ENCODE assay signal across 16 mouse cellular contexts in genomic region chr2:77903979-77904378, GRCm38 (mm10).
"Had no signal": no experiment of that assay in that cellular context is flagged by ENCODE, and none has a peak within 500 bp of the region (broad histone marks: within the 10 kb centered on the region; RNA-seq: fewer than 3 reads in every experiment).

No protein-coding gene starts in this region.

- DNase-seq: heart, postnatal 10 days; heart, postnatal 14 days; heart, postnatal 36 days; heart, postnatal 4 days; kidney, adult 11 months; kidney, adult 18-20 months; kidney, adult 2 months; kidney, adult 8-10 months; kidney, adult 9 months; kidney, postnatal 10 days; kidney, postnatal 14 days; kidney, postnatal 25 days; kidney, postnatal 36 days; kidney, postnatal 4 days; layer of hippocampus, adult 9-11 months; layer of hippocampus, postnatal 36 days had no signal
